In the genomic region with DNA sequence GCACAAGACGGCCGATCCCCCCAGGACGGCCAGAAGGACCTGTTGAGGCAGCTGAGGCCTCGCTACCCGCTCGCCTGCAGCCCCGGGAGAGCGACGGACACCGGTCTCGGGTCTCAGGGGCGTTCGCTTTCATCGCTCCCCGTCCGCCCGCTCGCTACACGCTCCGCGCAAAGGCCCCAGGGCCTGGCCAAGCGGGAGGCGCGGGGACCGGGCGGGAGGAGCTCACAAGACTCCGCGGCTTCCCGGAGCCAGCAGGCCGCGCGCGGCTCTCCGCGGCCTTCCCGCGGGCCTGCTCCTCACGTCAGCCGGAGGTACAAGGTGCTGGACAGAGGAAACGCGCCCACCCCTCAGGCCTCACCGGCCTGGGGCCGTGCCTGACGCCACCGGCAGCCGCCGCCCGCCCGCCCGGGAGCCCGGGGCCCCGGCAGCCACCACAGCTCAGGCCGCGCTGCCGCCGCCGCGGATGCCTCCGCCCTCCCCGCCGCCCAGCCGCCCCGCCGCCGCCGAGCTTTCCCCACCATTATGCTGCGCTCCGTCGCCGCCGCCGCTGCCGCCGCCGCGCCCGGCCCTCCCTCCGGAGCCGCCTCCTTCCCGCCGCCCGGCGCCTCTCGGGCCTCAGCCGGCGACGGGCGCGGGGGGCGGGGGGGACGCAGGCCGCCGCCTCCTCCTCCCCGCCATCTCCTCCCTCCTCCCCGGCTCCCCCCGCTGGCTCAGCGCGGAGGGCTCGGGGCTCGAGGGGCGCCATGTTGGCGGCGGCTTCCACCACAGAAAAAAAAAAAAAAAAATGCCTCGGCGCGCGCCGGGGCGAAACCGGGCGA, we compare ENCODE assay signal across 8 mouse cellular contexts. TPM values are rescaled to one million over a fixed set of nuclear protein-coding genes. Genes with fewer than 3 reads are reported as not detected.
DNase-seq lines count a peak whose midpoint lies in the region; ATAC-seq lines count a peak whose summit lies in the region.

No protein-coding gene starts in this region.

- peak; percentile 72 for DNase-seq in T-cell, adult 2 months (ENCODE audit: low spot score)
- DNase-seq in cerebellum, postnatal 25 days, result peak; percentile 82 to 86
- peak; percentile 59 for DNase-seq in gastrocnemius, adult 18-20 months (ENCODE audit: low spot score)
- DNase-seq in left cerebral cortex, postnatal 14 days (ENCODE audit: low spot score in 2 of 2), result peak; percentile 43 to 64
- peak; percentile 79 for DNase-seq in right cerebral cortex, postnatal 25 days
- DNase-seq in urinary bladder, postnatal 36 days (ENCODE audit: low spot score in 2 of 2), result peak; percentile 58 to 69

- peak; percentile 79 for ATAC-seq in hindbrain, embryonic 16.5 days
- peak; percentile 43 for ATAC-seq in megakaryocyte progenitor cell, adult 5-6 weeks (replicated peaks; ENCODE audit: poor library complexity)

- H3K27me3 ChIP-seq in hindbrain, embryonic 16.5 days (replicated peaks; ENCODE audit: control insufficient read depth, insufficient read depth, low read length), result no peaks in the 10 kb centered on the region

- peak overlapping the region; percentile 100 for H3K9ac ChIP-seq in hindbrain, embryonic 16.5 days (ENCODE audit: low read depth, low read length)

- no peaks in the 10 kb centered on the region for H3K9me3 ChIP-seq in hindbrain, embryonic 16.5 days (ENCODE audit: control insufficient read depth, low read length)

- intact Hi-C loops in left cerebral cortex, postnatal 14 days (cut with DNase I), result loop anchor here (5.0 kb wide), 1 partner anchor 82 kb away; no protein-coding TSS in a partner anchor

- peaks cover 16% of the 10 kb centered on the region for H3K4me1 ChIP-seq in hindbrain, embryonic 16.5 days (ENCODE audit: control insufficient read depth, insufficient read depth, low read depth, low read length)

- H3K4me2 ChIP-seq in hindbrain, embryonic 16.5 days (ENCODE audit: low read length), result peak overlapping the region; percentile 69

- H3K27ac ChIP-seq in hindbrain, embryonic 16.5 days (ENCODE audit: low read depth, low read length), result peak overlapping the region; percentile 100

- under 1% methylated on average over 56 of the region's 111 CpGs for WGBS in hindbrain, embryonic 16.5 days

- H3K4me3 ChIP-seq in hindbrain, embryonic 16.5 days (ENCODE audit: low read length), result peak overlapping the region; percentile 87

- no peaks in the 10 kb centered on the region for H3K36me3 ChIP-seq in hindbrain, embryonic 16.5 days (ENCODE audit: control insufficient read depth, insufficient read depth, low read length)

RNA-seq across cellular contexts. Expression of gene Zmynd11, which starts 1.1 kb away (rescaled TPM):
- total RNA-seq in gastrocnemius, adult 18-20 months (2021), result 10 to 100 TPM; 86.7 to 98.2 TPM
- polyA plus RNA-seq in hindbrain, embryonic 16.5 days (2015; fragmentation: Nextera tagmentation; extraction: Ambion mirVana), result 141 and 165 TPM in 2 replicates
- 100 to 1,000 TPM; 228 to 244 TPM for total RNA-seq in left cerebral cortex, postnatal 14 days (2021)
- total RNA-seq in megakaryocyte progenitor cell, adult 5-6 weeks (2015), result 39.3 and 51.2 TPM in 2 replicates
- total RNA-seq in megakaryocyte progenitor cell, adult 5-6 weeks (2017), result 39.5 and 53.0 TPM in 2 replicates

Comparison
In these comparisons a context has a peak if more than half of its experiments do, and no peak if none do; other contexts are left out.
1. Peak in every context shown above with its lines: DNase-seq, ATAC-seq, H3K4me3 ChIP-seq and H3K27ac ChIP-seq.